Mouse (Mus musculus) erythroblast, embryonic 14.5 days (primary cell): ENCODE results near the gene Myt1l. TPM values are rescaled to one million over a fixed set of nuclear protein-coding genes. Genes with fewer than 3 reads are reported as not detected.

Experiments
- H3K27me3 ChIP-seq: 2 replicates; pipeline ENCODE4 v1.6.1; 2012; ENCODE audit warnings: inconsistent platforms; ENCODE audit not compliant: control insufficient read depth
- H3K36me3 ChIP-seq: 2 replicates; pipeline ENCODE4 v1.6.1; 2012; ENCODE audit warnings: mild to moderate bottlenecking, inconsistent platforms; ENCODE audit not compliant: control insufficient read depth
- H3K4me1 ChIP-seq: 2 replicates; pipeline ENCODE4 v1.6.1; 2012; ENCODE audit warnings: inconsistent platforms; ENCODE audit not compliant: control insufficient read depth
- H3K4me3 ChIP-seq: replicated peaks from 2 replicates; pipeline ENCODE3; 2012; ENCODE audit warnings: moderate library complexity, mild to moderate bottlenecking, inconsistent platforms
- H3K9me3 ChIP-seq: 2 replicates; pipeline ENCODE4 v1.6.1; 2012; ENCODE audit warnings: low read length, inconsistent platforms, mixed read lengths; ENCODE audit not compliant: control insufficient read depth
- GATA1 ChIP-seq: IDR thresholded peaks from 2 replicates; pipeline ENCODE4 v1.6.1; 2012; ENCODE audit warnings: low read length, inconsistent platforms, mixed read lengths
- TAL1 ChIP-seq: IDR thresholded peaks from 3 replicates; pipeline ENCODE4 v1.6.1; 2012; ENCODE audit warnings: low read length, inconsistent platforms, mixed read lengths
- polyA plus RNA-seq: library from polyadenylated mRNA; stranded (reverse); fragments of >175 nt; gene quantifications from 2 replicates; pipeline ENCODE4 v1.2.3, GENCODE M21; 2012

Myt1l gene
- polyA plus RNA-seq, 1 experiment, result not detected

GRCm38 (mm10) chr12:29838421-29838820 is 310.2 kb downstream of the Myt1l start:
- H3K4me1 ChIP-seq, result no peaks in the 10 kb centered on the region
- no peaks in the 10 kb centered on the region for H3K27me3 ChIP-seq
- no peaks in the 10 kb centered on the region for H3K36me3 ChIP-seq
- peaks cover 2% of the 10 kb centered on the region; the same call in 1 of the 2 replicates for H3K9me3 ChIP-seq
- TF ChIP-seq GATA1, result no peak
- no peak for TF ChIP-seq TAL1
- H3K4me3 ChIP-seq, result no peak overlapping the region

- Histone ChIP-seq H3K27me3 (no peaks in the 10 kb centered on the region), H3K9me3 (peaks cover 2% of the 10 kb centered on the region; the same call in 1 of the 2 replicates), H3K4me3 (no peak overlapping the region), H3K4me1 (no peaks in the 10 kb centered on the region), H3K36me3 (no peaks in the 10 kb centered on the region)
- TF ChIP-seq GATA1 (no peak), TAL1 (no peak)
Observed at GRCm38 (mm10) chr12:29849936-29850335, 321.8 kb downstream of the Myt1l start.

- Histone ChIP-seq H3K36me3 (no peaks in the 10 kb centered on the region), H3K9me3 (peaks cover 2% of the 10 kb centered on the region; the same call in 1 of the 2 replicates), H3K4me1 (no peaks in the 10 kb centered on the region), H3K4me3 (no peak overlapping the region), H3K27me3 (no peaks in the 10 kb centered on the region)
- no peak for TF ChIP-seq TAL1
- TF ChIP-seq GATA1, result no peak
Observed at GRCm38 (mm10) chr12:29854151-29854585, 326.0 kb downstream of the Myt1l start.

- Histone ChIP-seq H3K27me3 (no peaks in the 10 kb centered on the region), H3K36me3 (no peaks in the 10 kb centered on the region), H3K4me3 (no peak overlapping the region), H3K9me3 (no peaks in the 10 kb centered on the region), H3K4me1 (no peaks in the 10 kb centered on the region)
- TF ChIP-seq TAL1 (no peak), GATA1 (no peak)
Observed at GRCm38 (mm10) chr12:29855007-29855406, 326.8 kb downstream of the Myt1l start.

GRCm38 (mm10) chr12:29860986-29861385 is 332.8 kb downstream of the Myt1l start:
- no peaks in the 10 kb centered on the region for H3K36me3 ChIP-seq
- TF ChIP-seq GATA1 (no peak), TAL1 (no peak)
- H3K4me1 ChIP-seq, result no peaks in the 10 kb centered on the region
- 0 out of 2 replicates have a peak, but pooled peaks cover 3% of the 10 kb centered on the region for H3K9me3 ChIP-seq
- H3K4me3 ChIP-seq, result no peak overlapping the region
- no peaks in the 10 kb centered on the region for H3K27me3 ChIP-seq

GRCm38 (mm10) chr12:29868295-29868694 is 340.1 kb downstream of the Myt1l start:
- Histone ChIP-seq H3K27me3 (no peaks in the 10 kb centered on the region), H3K36me3 (no peaks in the 10 kb centered on the region), H3K4me3 (no peak overlapping the region), H3K9me3 (0 out of 2 replicates have a peak, but pooled peaks cover 3% of the 10 kb centered on the region), H3K4me1 (no peaks in the 10 kb centered on the region)
- TF ChIP-seq GATA1 (no peak), TAL1 (no peak)

GRCm38 (mm10) chr12:29868781-29869180 is 340.6 kb downstream of the Myt1l start:
- Histone ChIP-seq H3K4me3 (no peak overlapping the region), H3K4me1 (no peaks in the 10 kb centered on the region), H3K27me3 (no peaks in the 10 kb centered on the region), H3K9me3 (0 out of 2 replicates have a peak, but pooled peaks cover 3% of the 10 kb centered on the region), H3K36me3 (no peaks in the 10 kb centered on the region)
- TF ChIP-seq TAL1 (no peak), GATA1 (no peak)

- TF ChIP-seq GATA1, result no peak
- no peak for TF ChIP-seq TAL1
- H3K36me3 ChIP-seq, result no peaks in the 10 kb centered on the region
- H3K9me3 ChIP-seq, result no peaks in the 10 kb centered on the region
Observed at GRCm38 (mm10) chr12:29872156-29872815, 344.1 kb downstream of the Myt1l start.

GRCm38 (mm10) chr12:29873281-29873772 is 345.1 kb downstream of the Myt1l start:
- no peaks in the 10 kb centered on the region for H3K4me1 ChIP-seq

More at GRCm38 (mm10) chr12:29872156-29872815, 344.1 kb downstream of the Myt1l start:
- Histone ChIP-seq H3K27me3 (no peaks in the 10 kb centered on the region), H3K4me3 (no peak overlapping the region), H3K4me1 (no peaks in the 10 kb centered on the region)

More at GRCm38 (mm10) chr12:29873281-29873772, 345.1 kb downstream of the Myt1l start:
- Histone ChIP-seq H3K9me3 (no peaks in the 10 kb centered on the region), H3K27me3 (no peaks in the 10 kb centered on the region), H3K4me3 (no peak overlapping the region), H3K36me3 (no peaks in the 10 kb centered on the region)
- no peak for TF ChIP-seq TAL1
- TF ChIP-seq GATA1, result no peak
